Mouse (Mus musculus): ENCODE data around the gene Gipc3.
A peak's percentile ranks its signal among the peaks of the same experiment; 100 is the strongest.

Gene Gipc3

DNA sequence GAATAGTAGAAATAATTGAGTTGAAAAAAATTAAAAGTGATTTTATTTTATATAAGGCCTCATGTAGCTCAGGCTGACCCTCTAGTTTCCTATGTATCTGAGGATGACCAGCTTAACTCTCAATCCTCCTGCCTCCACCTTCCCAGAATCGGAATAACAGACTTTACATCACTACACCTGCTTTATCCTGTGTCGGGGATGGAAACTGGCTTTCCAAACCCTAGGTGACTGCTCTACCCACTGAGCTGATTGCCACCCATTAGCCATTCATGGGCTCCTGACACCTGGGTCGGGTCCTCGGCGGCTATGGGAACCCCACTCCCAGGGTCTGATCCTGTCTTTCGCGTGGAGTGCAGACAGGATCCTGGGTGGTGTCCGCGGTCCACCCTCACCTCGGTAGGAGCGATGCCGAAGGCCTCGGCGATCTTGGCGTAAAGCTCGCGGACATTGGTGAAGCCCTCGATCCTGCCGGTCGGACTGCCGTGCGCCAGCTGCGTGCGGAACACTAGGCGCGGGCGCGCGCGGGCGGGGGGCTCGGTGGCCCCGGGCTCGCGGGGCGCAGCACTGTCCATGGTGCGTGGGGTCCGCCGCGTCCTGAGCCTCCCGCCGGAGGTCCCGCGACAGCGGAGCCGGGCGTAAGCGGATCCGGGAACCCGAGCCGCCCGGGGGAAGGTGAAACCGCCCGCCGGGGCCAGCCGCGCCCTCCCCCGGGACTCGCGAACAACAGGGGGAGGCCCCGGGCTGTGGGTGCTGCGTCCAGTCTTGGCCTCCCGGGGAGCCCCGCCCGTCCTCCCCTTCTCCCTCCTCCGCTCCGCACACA is at the start of gene Gipc3:
Gene Gipc3 (minus strand): TSS at position 581 of the 820 bp plus-strand sequence.
- no peak for DNase-seq (ENCODE audit: low spot score)

DNA sequence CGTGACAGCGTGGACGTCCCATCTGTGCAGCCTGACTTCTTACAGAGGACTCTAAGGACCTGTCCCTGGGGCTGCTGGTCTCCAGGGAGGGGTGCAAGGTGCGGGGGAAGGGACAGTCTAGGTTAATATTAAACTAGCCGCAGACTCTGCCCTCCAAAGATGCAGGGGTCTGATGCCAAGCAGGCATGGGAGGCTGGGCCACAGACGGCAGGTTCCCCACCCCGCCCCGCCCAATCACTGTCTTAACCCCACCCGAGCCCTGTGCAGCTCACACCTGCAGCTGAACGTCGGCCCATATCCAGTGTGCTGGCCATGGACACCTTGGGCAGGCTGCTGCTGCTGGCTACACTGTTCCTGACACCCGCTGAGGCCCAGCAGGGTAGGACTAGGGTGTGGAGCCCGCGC is 49.7 kb upstream of the Gipc3 start, which contains the start of gene Smim24:
Gene Smim24 (plus strand): TSS at position 271 of the 405 bp plus-strand sequence.
- DNase-seq (ENCODE audit: low spot score): no peak

DNA sequence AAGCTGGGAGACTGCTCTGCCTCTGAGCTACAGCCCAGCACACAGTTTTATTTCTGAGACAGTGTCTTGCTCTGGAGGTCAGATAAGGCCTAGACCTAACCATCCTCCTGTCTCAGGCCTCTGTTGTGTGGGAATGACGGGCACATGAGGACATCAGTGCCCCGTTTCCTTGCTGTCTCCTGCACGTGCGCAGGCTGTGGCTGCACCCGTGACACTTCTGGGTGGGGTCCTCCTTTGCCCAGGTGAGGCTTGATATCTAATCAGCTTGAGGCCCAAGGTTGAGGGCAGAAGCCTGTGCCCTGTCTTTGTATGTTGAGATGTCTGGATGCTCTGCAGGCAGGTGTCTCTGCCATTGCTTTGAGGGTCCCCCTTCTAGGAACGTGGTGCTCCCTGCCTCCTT is 49.2 kb upstream of the Gipc3 start:
- no peak for DNase-seq (ENCODE audit: low spot score)

DNA sequence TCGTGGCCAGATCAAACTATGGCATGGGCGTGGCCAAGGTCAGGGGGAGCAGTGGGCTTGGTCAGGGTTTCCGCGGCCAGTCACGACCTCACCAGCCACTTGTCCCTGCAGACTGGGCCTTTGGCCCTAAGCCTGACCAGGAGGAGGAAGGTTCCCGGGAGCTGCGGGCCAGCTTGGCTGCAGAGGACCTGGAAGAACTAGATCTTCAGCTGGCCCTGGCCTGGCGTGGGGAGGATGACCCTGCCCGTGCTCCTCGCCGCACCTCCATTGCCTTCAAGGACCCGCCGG is 47.6 kb upstream of the Gipc3 start:
- no peak for DNase-seq (ENCODE audit: low spot score)

DNA sequence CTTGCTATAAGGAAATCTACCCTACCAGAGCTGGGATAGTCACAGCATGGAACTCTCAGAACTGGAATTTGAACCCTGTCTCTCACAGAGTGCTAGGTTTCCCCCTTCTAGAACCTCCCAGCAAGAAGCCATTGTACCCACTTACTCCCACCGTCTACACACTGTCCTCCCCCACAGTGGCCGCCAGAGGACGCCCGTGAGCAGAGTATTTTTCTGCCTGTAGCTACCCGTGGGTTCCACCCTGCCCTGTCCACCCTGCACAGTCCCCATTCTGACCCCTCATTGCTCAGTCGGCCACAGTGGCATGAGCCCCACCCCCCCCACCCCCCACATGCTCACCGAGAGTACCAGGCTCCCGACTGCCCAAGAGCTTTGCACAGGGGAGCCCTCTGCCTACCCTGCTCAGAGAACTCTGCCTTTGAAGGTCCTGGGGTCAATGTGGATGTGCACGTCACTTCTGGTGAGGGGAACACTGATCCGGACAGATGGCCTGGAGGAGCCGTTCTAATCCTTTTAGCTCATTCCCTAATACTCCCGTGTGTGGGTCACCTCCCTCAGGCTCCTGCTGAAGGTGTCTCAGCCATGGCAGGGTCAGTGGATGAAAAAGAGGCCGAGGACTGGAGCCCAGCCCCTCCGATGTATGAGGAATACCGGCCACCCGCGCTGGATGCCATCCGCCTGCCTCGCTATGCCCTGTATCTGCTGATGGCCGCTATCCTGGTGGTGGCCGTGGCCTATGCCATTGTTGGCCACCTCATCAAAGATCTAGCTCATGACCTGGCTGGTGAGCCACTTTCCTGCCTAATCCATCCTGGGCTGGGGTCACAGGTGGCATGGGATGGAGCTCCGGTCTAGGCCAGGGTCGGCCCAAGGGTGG is 47.0 kb upstream of the Gipc3 start:
- no peak for DNase-seq (ENCODE audit: low spot score)

DNA sequence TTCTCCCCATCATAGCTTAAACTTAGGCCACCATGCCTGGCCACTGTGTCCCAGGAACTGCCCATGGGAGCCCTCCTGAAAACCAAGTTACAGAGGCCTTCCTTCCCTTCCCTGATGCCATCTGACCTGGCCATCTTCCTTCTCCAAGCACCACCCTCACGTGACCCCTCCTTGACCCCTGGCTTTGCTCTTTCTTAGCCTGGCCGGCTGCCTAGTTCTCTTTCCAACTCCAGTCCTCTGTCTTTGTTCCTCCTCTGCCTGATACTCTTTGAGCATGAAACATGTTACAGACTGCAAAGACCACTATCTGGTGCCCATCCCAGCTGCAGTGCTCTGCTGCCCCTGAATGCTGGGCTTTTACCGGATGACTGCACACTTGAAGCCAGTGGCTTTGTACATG is 46.3 kb upstream of the Gipc3 start:
- no peak for DNase-seq (ENCODE audit: low spot score)

DNA sequence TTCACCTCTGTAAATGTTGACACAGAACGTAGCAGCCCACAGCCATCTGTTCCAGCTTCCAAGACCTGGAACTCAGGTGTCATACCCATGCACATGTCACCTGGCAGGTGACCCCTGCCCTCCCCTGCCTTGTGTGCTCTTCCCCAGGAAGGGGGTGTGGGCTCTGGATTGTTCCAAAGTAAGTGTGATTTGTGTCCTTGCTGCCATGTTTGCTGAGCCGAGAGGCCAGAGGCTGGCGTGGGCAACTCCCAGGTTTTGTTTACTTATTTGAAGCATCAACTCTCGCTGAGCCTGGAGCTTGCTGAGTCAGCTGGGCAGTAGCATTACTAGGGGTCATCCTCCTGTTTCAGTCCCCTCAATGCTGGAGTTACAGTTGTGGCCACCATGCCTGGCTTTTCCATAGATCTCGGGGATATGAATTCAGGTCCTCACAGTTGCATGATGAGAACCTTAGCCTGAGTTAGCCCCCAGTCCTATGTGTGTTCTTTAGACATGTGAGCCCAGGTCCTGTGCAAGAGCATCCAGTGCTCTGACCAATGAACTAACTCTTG is 45.5 kb upstream of the Gipc3 start, which contains the start of gene Gm48552:
Gene Gm48552 (plus strand): TSS at position 501 of the 551 bp plus-strand sequence.
- DNase-seq (ENCODE audit: low spot score): no peak

DNA sequence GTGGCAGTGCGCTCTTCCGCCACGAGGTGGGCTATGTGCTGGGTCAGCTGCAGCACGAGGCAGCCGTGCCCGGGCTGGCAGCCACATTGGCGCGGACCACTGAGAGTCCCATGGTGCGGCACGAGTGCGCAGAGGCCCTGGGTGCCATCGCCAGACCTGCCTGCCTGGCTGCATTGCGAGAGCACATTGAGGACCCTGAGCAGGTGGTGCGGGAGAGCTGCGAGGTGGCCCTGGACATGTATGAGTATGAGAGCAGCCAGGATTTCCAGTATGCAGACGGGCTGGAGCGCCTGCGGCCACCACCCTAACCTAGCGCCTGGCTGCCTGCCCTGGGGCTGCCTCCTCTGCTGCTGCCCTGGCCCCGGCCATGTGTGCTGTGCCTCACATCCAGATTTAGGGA is 44.6 kb upstream of the Gipc3 start:
- no peak for DNase-seq (ENCODE audit: low spot score)

DNA sequence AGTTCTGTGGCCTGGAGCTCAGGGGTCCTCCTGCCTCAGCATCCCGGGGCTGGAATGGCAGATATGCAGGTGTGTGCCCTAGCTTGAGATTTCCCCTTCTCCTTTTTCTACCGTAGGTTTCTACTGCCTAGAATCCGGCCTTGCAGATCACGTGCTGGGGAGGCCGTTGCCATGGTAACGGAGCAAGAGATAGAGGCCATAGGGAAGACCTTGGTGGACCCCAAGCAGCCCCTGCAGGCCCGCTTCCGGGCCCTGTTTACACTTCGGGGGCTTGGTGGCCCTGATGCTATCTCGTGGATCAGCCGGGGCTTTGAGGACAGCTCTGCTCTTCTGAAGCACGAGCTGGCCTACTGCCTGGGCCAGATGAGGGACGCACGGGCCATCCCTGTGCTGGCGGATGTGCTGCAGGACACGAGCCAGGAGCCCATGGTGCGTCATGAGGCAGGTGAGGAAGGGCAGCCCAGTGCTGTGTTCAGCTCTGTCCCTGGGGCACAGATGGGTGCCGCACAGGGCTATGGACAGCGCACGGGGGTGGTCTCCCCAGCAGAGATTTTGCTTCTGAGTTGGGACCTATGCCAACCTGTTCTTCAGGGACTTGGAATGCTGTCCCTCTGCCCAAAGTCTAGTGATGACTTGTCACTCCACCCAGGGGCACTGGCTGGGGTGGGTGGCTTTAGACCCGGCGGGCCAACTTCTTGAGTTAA is 42.7 kb upstream of the Gipc3 start:
- DNase-seq (ENCODE audit: low spot score): no peak

DNA sequence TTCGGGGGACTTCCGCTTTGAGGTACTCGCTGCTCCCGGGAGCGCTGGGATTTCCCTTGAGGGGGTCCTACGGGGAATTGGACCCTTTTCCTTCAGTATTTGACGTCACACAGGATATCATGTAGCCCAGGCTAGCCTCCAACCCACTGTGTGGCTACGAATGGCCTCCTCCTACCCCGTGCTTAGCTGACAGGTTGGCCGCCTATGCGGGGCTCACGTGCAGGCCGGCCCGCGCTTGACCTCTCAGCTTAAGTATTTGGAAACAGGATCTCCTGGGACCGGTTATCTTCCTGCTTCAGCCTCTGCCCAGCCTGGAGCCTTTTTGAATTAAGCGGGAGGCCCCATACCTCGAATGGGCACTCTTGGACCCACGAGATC is 41.5 kb upstream of the Gipc3 start:
- DNase-seq (ENCODE audit: low spot score): no peak

DNA sequence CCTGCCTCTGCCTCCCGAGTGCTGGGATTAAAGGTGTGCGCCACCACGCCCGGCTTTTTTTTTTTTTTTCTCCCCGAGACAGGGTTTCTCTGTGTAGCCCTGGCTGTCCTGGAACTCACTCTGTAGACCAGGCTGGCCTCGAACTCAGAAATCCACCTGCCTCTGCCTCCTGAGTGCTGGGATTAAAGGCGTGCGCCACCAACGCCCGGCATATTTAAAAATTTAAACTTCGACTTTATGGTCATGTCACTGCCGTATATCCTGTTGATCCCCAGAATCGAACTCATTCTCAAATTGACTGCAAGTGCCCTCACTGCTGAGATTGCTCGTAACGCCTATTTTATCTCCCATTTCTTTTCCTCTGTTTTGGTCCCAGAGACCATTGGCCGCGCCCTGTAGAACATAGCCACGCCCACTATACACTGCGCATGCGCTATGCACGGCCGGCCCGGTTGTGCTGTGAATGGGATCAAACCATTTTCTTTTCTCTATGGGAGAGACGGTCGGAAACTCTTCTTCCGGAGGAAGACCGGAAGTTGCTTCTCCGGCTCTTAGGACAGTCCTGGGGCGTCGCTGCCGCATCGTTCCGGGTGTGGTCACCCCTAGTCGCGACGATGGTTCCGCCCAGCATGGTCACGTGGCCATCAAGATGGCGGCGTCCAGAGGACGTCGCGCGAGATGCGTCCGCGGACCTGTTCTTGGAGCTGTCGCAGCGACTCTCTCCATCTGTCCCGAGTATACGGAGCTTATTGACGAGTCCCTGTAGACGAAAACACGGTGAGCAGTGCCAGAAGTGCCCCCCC is 40.9 kb upstream of the Gipc3 start, which contains the start of the genes Dohh and Gm48551:
Gene Dohh (plus strand): TSS at position 627 of the 803 bp plus-strand sequence.
Gene Gm48551 (plus strand): TSS at position 665 of the 803 bp plus-strand sequence.
- DNase-seq (ENCODE audit: low spot score): peak; percentile 99

DNA sequence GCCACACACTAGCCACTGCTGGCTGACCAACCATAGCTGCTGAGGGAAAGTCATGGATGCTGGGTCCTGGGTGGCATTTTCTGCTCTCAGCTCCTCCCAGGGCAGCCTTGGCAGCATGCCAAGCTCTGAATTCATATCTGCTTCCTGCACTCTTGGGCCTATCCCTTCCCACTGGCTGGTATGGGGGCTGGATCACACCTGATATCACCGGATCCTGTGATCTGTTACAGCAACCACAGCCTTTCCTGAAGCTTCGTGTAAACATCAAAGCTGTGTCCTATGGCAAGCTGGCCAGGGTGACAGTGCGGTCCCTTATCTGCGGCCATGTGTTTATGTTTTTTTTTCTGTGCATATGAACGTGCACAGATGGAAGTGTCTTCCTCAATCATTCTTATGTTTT is 39.0 kb upstream of the Gipc3 start:
- DNase-seq (ENCODE audit: low spot score): no peak

DNA sequence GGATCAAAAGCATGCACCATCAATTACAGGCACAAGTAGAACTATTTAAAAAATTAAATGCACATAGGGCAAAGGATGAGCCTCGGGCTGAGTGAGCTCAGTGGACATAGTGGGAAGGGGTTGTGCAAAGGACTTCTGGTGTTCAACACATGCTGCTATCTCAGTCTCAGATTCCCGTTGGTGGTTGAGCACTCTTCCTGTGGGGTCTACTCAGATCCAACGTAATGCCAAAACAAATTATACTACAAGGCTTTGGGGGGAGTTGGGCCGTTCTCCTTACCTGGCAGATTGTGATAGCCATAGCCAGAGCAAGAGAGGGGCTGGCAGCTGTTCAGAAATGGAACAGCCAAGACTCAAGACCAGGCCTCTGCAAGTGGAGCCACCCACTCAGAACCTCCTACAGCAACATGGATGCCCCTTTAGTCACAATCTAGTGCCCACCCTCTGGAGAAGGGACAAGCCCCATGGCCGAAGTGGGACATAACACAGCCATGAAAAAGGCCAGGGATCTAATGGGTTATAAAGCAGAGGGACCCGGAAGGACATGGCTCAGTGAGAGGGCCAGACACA is 36.8 kb upstream of the Gipc3 start:
- DNase-seq (ENCODE audit: low spot score): no peak

DNA sequence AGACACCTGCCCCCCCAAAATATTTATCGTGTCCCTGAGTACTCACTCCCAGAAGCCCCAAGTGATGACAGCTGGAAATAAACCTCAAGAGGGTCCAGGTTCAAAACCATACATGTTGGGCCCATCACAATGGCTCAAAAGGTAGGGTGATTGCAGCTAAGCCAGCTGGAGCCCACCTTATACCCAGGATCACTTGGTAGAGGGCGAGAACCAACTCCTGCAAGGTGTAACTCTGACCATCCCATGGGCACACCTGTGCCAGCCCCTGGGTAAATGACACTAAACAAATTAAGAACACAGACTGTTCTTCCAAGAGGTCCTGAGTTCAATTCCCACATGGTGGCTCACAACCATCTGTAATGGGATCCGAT is 36.1 kb upstream of the Gipc3 start:
- no peak for DNase-seq (ENCODE audit: low spot score)

DNA sequence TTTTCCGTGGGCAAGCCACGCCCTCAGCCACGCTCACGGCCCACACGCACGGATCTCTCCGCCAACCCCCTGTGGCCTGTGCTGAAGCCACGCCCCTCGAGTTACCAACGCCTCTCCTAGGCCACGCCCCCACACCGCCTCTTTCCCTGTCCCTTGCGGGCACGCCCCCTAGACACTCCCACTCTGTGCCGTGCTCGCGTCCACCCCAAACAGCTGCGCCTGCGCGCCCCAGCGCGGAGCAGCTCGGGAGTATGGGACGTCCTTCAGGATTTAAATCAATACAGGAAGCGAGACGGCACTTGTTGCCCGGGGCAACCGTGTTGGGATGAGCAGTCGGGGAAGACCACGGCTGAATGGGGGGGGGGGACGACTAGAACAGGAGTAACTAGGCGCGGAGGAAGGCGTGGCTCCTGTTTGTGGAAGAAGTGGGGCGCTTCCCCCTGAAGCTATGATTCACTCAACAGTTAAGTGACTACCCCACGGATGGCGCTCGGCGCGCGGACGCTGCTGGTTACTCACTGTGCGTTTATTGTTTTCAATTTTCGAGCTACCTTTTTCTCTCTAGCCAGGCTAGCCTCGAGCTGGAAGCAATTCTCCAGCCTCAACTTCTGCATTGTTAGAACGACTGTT is 35.6 kb upstream of the Gipc3 start:
- DNase-seq (ENCODE audit: low spot score): peak; percentile 100

DNA sequence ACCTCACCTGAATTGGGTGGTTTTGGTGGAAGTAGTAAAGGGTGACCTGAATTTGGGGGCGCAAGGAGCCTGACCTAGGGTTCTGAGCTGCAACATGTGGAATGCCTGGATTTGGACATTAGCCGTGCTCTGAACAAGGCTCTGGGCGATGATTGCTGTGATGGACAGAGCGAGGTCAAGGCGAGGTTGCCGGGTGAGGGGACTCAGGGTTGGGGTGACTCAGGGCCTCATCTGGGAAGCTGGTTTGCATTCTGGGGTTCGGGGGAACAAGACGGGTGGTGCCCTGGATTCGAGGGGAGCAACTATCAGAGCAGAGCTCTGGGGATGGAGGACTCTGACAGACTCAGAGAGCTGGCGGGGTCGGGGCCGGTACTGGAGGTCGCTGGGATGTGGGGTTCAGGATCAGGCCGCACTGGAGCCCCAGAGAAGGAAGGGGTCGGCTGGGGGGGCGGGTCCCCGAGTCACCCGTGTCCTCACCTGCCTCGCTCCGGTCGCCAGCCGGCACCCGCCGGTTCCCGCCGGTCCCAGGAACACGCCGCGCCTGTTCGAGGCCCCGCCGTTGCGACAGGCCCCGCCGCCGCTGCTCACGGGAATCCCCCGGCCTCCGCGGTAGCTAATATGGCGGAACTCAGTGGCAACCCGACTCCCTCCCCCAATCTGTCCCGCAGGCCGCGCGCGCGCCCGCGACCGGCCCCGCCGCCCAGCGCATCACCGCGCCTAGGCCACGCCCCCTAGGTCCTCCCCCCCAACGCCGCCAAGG is 34.9 kb upstream of the Gipc3 start, which contains the start of gene Fzr1:
Gene Fzr1 (minus strand): TSS at position 724 of the 760 bp plus-strand sequence.
- no peak for DNase-seq (ENCODE audit: low spot score)

DNA sequence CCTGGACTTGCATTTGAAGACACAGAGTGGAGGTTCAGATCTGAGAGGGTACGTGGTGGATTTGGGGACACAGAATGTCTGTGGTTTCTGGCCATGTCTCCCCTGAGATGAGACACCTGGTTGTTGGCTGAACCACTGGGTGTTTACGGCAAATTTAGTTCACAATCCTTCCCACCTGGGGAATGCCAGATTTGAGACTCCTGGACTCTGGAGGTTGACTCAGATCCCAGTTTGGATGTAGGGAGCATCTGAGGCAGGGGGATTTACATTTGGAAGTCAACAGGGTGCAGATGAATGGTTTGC is 34.2 kb upstream of the Gipc3 start:
- no peak for DNase-seq (ENCODE audit: low spot score)

DNA sequence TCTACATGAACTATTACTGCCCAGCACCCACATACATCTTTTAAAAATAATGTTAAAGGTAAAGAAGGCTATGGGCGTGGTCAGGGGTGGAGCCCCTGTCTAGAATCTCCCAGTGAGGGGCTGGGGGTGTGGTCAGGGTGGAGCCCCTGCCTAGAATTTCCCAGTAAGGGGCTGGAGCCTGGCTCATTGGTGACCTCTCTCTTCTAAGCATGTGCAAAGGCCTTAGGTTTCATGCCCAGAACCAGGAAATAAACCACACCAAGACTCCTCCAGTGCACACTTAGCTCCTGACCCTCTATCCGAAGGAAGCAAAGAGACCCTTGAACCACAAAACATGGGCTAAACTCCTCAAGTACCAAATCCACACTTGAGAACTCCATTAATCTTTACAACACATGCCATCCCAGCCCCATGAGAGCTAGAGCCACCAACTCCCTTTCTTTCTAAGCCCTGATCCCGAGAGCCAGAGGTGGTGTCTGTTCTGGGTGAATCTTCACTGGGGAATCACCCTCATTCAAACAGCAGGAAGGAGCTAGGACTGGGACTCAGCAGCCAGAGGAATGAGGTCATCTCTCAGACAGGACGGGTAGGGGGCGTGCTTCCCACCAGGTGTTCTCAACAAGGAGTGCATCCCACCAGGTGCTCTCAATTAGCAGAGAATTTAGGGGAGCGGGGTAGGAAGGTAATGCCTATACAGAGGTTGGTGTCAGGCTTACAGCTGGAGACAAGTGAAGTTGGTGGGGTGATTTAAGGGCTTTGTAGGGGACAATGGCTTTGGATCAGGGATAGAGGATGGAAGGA is 33.7 kb upstream of the Gipc3 start:
- no peak for DNase-seq (ENCODE audit: low spot score)

DNA sequence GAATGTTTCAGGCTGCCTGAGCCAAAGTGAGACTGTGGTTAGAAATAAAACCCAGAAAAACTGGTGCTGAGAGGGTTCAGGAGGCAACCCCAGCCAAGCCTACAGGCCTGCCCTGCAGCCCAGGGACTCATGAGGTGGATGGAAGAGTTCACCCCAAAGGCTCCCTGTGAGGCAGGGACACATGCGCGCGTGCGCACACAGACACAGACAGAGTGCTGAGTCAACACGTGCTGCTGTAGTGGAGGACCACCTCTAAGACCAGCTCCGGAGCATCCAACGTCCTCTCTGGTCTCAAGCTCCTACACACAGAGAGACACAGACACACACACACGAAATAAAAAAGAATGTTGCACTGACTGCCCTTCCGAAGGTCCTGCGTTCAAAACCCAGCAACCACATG is 32.3 kb upstream of the Gipc3 start:
- DNase-seq (ENCODE audit: low spot score): no peak
